Mouse (Mus musculus): ENCODE data around the gene Chst1.

GRCm38 (mm10) chr2:92581302-92581701 lies 18.2 kb upstream of the Chst1 start:
- TF ChIP-seq CTCF (IDR thresholded peaks at IDR 0.05; ENCODE audit: borderline replicate concordance, insufficient read depth, low read depth, low read length): no peak
- TF ChIP-seq POLR2A (IDR thresholded peaks at IDR 0.05; ENCODE audit: borderline replicate concordance, insufficient read depth, low read length): no peak
